Mouse (Mus musculus) embryonic facial prominence, embryonic 14.5 days (tissue): ENCODE results near the gene Uxt. TPM values are rescaled to one million over a fixed set of nuclear protein-coding genes. Genes with fewer than 3 reads are reported as not detected.

Source experiments
- polyA plus RNA-seq: library from polyadenylated mRNA; unstranded; fragments of >200 nt; fragmentation: Nextera tagmentation; extraction: Ambion mirVana; gene quantifications from 2 replicates; pipeline ENCODE4 v1.2.1, GENCODE M21; 2014

Gene Uxt
- polyA plus RNA-seq, 1 experiment from 2014 or later: 47.6 TPM

Other genes starting within 250 kb of the Uxt start
- 91.1 and 95.0 TPM in 2 replicates for gene Araf, start 164.2 kb downstream of the Uxt start, polyA plus RNA-seq
- gene Timp1, start 91.9 kb downstream of the Uxt start, polyA plus RNA-seq: 60.4 and 62.8 TPM in 2 replicates
- gene Syn1, start 41.0 kb downstream of the Uxt start, polyA plus RNA-seq: 4.5 and 5.2 TPM in 2 replicates
- 7.5 TPM in 2 replicates for gene Cfp, start 30.5 kb downstream of the Uxt start, polyA plus RNA-seq
- 6.5 and 7.8 TPM in 2 replicates for gene Elk1, start 11.4 kb downstream of the Uxt start, polyA plus RNA-seq
- gene Zfp182, start 100.3 kb upstream of the Uxt start, polyA plus RNA-seq: 5.7 TPM in 2 replicates
- gene Spaca5, start 106.4 kb upstream of the Uxt start, polyA plus RNA-seq: not detected in 2 replicates
- gene Zfp300, start 127.5 kb upstream of the Uxt start, polyA plus RNA-seq: 2.2 and 2.5 TPM in 2 replicates
- not detected in 2 replicates for gene Ssxa1, start 153.8 kb upstream of the Uxt start, polyA plus RNA-seq
- gene Gm21876, start 213.6 kb upstream of the Uxt start, polyA plus RNA-seq: not detected in 2 replicates